Mouse (Mus musculus): ENCODE data around the gene Klhdc1. TPM values are rescaled to one million over a fixed set of nuclear protein-coding genes. Genes with fewer than 3 reads are reported as not detected.

Klhdc1 gene
- polyA plus RNA-seq, 1 experiment from 2014 or later = 3.2 TPM

- Histone ChIP-seq H3K27me3 (ENCODE audit: insufficient read depth, low read length) (no peaks in the 10 kb centered on the region), H3K4me1 (ENCODE audit: insufficient read depth) (no peaks in the 10 kb centered on the region), H3K4me2 (no peak overlapping the region), H3K9me3 (ENCODE audit: low read depth, low read length) (no peaks in the 10 kb centered on the region), H3K36me3 (ENCODE audit: insufficient read depth) (no peaks in the 10 kb centered on the region), H3K27ac (ENCODE audit: low read depth) (no peak overlapping the region), H3K9ac (no peak overlapping the region), H3K4me3 (ENCODE audit: low read depth, low read length) (no peak overlapping the region)
- DNase-seq (no peak), ATAC-seq (ENCODE audit: insufficient read depth) (no peak)
- WGBS = 92% methylated on average over 1 of the region's 1 CpGs
- TF ChIP-seq CTCF (IDR thresholded peaks at IDR 0.05; ENCODE audit: low read depth) = no peak
These were observed 12.8 kb downstream of the Klhdc1 start for GRCm38 (mm10) chr12:69253806-69254205.

DNA sequence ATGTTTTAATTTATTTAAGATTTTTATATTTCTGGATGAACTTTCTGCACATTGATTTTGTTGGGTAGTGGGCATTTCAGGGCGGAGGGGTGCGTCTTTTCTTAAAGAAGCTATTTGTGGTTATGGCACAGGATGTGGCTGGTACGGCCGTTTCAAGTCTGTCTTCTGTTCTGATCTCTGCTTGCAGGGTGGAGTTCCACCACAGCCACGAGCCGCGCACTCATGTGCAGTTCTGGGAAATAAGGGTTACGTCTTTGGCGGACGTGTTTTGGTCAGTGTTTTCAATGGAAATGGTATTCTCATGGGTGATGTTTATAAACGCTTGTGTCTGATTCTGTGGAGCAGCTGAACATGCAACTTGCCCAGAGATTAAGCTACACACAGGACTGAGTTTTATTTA, 16.9 kb downstream of the Klhdc1 start:
- H3K4me3 ChIP-seq (ENCODE audit: low read depth, low read length) = no peak overlapping the region
- H3K4me1 ChIP-seq (ENCODE audit: insufficient read depth) = no peaks in the 10 kb centered on the region
- H3K4me2 ChIP-seq = no peak overlapping the region
- DNase-seq (no peak), ATAC-seq (ENCODE audit: insufficient read depth) (no peak)
- no peak overlapping the region for H3K9ac ChIP-seq
- H3K27me3 ChIP-seq (ENCODE audit: insufficient read depth, low read length) = no peaks in the 10 kb centered on the region
- H3K36me3 ChIP-seq (ENCODE audit: insufficient read depth) = no peaks in the 10 kb centered on the region
- H3K27ac ChIP-seq (ENCODE audit: low read depth) = no peak overlapping the region
- WGBS = 82% methylated on average over 11 of the region's 11 CpGs
- H3K9me3 ChIP-seq (ENCODE audit: low read depth, low read length) = no peaks in the 10 kb centered on the region
- TF ChIP-seq CTCF (IDR thresholded peaks at IDR 0.05; ENCODE audit: low read depth) = no peak

DNA sequence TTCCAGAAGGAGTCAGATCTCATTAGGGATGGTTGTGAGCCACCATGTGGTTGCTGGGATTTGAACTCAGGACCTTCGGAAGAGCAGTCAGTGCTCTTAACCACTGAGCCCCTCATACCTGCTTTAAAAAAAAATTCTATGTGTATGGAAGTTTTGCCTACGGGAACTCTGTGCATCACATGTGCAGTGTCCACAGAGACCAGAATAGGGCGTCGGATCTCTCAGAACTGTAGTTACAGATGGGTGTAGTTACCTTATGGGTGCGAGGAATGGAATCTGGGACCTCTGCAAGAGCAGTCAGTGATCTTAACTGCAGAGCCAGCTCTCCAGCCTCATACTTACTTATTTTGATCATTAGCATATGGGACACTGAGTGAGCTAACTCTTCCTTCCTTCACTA, 21.3 kb downstream of the Klhdc1 start:
- DNase-seq (no peak), ATAC-seq (ENCODE audit: insufficient read depth) (no peak)
- no peak overlapping the region for H3K27ac ChIP-seq (ENCODE audit: low read depth)
- H3K9ac ChIP-seq = no peak overlapping the region
- no peaks in the 10 kb centered on the region for H3K27me3 ChIP-seq (ENCODE audit: insufficient read depth, low read length)
- H3K4me2 ChIP-seq = no peak overlapping the region
- no peaks in the 10 kb centered on the region for H3K36me3 ChIP-seq (ENCODE audit: insufficient read depth)
- no peaks in the 10 kb centered on the region for H3K4me1 ChIP-seq (ENCODE audit: insufficient read depth)
- no peaks in the 10 kb centered on the region for H3K9me3 ChIP-seq (ENCODE audit: low read depth, low read length)
- no peak overlapping the region for H3K4me3 ChIP-seq (ENCODE audit: low read depth, low read length)
- TF ChIP-seq CTCF (IDR thresholded peaks at IDR 0.05; ENCODE audit: low read depth) = no peak
- WGBS = 93% methylated on average over 5 of the region's 5 CpGs

- Histone ChIP-seq H3K27me3 (ENCODE audit: insufficient read depth, low read length) (no peaks in the 10 kb centered on the region), H3K4me2 (no peak overlapping the region), H3K4me1 (ENCODE audit: insufficient read depth) (no peaks in the 10 kb centered on the region), H3K9me3 (ENCODE audit: low read depth, low read length) (no peaks in the 10 kb centered on the region), H3K9ac (no peak overlapping the region), H3K4me3 (ENCODE audit: low read depth, low read length) (no peak overlapping the region), H3K27ac (ENCODE audit: low read depth) (no peak overlapping the region), H3K36me3 (ENCODE audit: insufficient read depth) (no peaks in the 10 kb centered on the region)
- ATAC-seq (ENCODE audit: insufficient read depth) (no peak), DNase-seq (no peak)
- TF ChIP-seq CTCF (IDR thresholded peaks at IDR 0.05; ENCODE audit: low read depth) = no peak
- WGBS = 74% methylated on average over 3 of the region's 3 CpGs
These were observed 24.1 kb downstream of the Klhdc1 start for GRCm38 (mm10) chr12:69265031-69265430.

- H3K27ac ChIP-seq (ENCODE audit: low read depth) = no peak overlapping the region
- WGBS = 68% methylated on average over 11 of the region's 11 CpGs
- no peaks in the 10 kb centered on the region for H3K36me3 ChIP-seq (ENCODE audit: insufficient read depth)
- H3K27me3 ChIP-seq (ENCODE audit: insufficient read depth, low read length) = no peaks in the 10 kb centered on the region
- DNase-seq = no peak
- H3K4me3 ChIP-seq (ENCODE audit: low read depth, low read length) = no peak overlapping the region
- no peak overlapping the region for H3K9ac ChIP-seq
- H3K9me3 ChIP-seq (ENCODE audit: low read depth, low read length) = no peaks in the 10 kb centered on the region
- TF ChIP-seq CTCF (IDR thresholded peaks at IDR 0.05; ENCODE audit: low read depth) = no peak
- H3K4me1 ChIP-seq (ENCODE audit: insufficient read depth) = no peaks in the 10 kb centered on the region
- H3K4me2 ChIP-seq = no peak overlapping the region
- ATAC-seq (ENCODE audit: insufficient read depth) = no peak
These were observed 27.1 kb downstream of the Klhdc1 start for GRCm38 (mm10) chr12:69267956-69268632.

DNA sequence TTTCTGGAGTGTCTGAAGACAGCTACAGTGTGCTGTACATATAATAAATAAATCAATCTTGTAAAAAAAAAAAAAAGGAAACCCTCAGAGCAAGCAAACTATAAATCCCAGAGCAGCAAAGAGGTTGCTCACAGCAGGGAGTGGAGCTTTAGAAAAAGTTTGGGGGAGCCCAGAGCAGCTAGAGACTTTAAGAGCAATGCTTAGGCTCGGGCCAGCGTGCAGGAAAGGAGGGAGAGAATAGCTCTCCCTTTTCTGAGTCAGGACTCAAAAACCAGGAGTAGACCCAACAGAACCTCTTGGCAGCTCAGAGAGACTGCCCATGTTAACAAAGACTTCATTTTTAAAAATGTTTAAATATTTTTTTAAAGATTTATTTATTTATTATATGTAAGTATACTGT, 28.0 kb downstream of the Klhdc1 start:
- 66% methylated on average over 2 of the region's 2 CpGs for WGBS
- no peak for DNase-seq
- H3K4me2 ChIP-seq = no peak overlapping the region
- no peak overlapping the region for H3K9ac ChIP-seq
- no peak for ATAC-seq (ENCODE audit: insufficient read depth)
- H3K27ac ChIP-seq (ENCODE audit: low read depth) = no peak overlapping the region
- no peaks in the 10 kb centered on the region for H3K9me3 ChIP-seq (ENCODE audit: low read depth, low read length)
- no peaks in the 10 kb centered on the region for H3K36me3 ChIP-seq (ENCODE audit: insufficient read depth)
- TF ChIP-seq CTCF (IDR thresholded peaks at IDR 0.05; ENCODE audit: low read depth) = no peak
- no peak overlapping the region for H3K4me3 ChIP-seq (ENCODE audit: low read depth, low read length)
- H3K4me1 ChIP-seq (ENCODE audit: insufficient read depth) = no peaks in the 10 kb centered on the region
- no peaks in the 10 kb centered on the region for H3K27me3 ChIP-seq (ENCODE audit: insufficient read depth, low read length)

DNA sequence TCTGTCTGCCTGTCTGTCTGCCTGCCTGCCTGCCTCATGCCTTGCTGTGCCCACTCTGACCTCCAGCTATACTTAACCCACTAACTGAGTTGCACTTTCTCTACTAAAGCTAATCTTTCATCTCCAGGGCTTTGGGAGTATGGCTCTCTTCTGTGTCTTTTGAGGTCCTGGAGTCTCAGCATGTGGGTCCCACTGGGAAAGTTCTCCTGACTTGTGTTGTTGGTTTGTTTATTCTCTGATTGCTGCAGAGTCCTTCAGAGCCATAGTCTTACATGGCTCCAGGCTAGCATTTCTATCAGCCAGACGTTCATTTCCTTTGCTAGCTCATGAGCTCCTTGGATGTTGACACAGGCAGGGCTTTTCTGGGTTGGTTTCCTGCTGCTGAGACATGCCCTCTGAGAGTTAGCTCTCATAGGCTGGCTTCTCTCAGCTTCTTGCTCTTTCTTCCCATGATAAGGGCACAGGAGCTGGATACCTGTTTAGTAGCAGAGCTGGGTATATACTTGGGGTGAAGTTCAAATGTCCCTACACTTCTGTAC, 39.0 kb downstream of the Klhdc1 start:
- H3K4me1 ChIP-seq (ENCODE audit: insufficient read depth) = no peaks in the 10 kb centered on the region
- no peak overlapping the region for H3K9ac ChIP-seq
- H3K27ac ChIP-seq (ENCODE audit: low read depth) = no peak overlapping the region
- WGBS = 22% methylated on average over 1 of the region's 1 CpGs
- no peak overlapping the region for H3K4me2 ChIP-seq
- DNase-seq (no peak), ATAC-seq (ENCODE audit: insufficient read depth) (no peak)
- H3K36me3 ChIP-seq (ENCODE audit: insufficient read depth) = no peaks in the 10 kb centered on the region
- no peak overlapping the region for H3K4me3 ChIP-seq (ENCODE audit: low read depth, low read length)
- H3K27me3 ChIP-seq (ENCODE audit: insufficient read depth, low read length) = no peaks in the 10 kb centered on the region
- TF ChIP-seq CTCF (IDR thresholded peaks at IDR 0.05; ENCODE audit: low read depth) = no peak
- H3K9me3 ChIP-seq (ENCODE audit: low read depth, low read length) = no peaks in the 10 kb centered on the region
